Mouse (Mus musculus) cerebellum, postnatal 10 days (tissue): ENCODE results near the gene Aff4.
"Not testable (repeated sequence)": the region's sequence is repeated elsewhere in the genome, so short reads cannot be mapped to it uniquely, and the experiment has no call there.

Source experiments
- DNase-seq, 2 experiments: peaks; one replicate each; pipeline ENCODE4 v3.0.0; 2021; ENCODE audit warnings: mixed read lengths in 2 of 2

Aff4 gene

DNA sequence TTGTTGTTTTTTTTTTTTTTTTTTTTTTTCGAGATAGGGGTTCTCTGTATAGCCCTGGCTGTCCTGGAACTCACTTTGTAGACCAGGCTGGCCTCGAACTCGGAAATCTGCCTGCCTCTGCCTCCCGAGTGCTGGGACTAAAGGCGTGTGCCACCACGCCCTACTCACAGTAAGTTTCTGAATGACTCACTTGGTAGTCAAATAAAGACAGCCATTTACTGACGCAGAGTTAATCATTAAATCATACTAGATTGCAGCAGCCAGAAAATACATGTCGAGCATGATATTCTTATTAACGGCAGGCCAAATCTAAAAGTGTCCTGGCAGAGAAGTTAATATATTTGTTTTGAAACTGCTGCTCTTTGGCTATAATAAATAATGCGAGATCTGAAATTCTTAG is 9.6 kb upstream of the Aff4 start:
- DNase-seq, result not testable (repeated sequence)

DNA sequence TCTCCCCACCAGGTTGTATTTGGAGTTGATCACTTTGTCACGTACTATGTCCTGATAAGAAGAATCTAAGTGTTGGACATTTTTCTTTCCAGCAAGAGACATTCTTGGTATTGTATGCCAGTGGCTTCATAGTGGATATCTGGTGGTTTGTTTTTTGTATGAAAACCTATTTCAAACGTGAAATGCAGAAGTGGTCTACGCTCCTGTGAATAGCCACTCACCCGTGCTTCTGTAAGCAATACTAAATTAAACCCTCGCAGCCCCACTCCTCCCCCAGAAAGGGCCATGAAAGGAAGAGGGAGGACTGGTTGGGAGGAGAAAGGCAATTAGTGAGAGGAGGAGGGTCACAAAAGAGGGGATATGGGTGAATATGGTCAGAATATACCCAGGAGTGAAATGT is 7.9 kb upstream of the Aff4 start:
- DNase-seq, result no peak

DNA sequence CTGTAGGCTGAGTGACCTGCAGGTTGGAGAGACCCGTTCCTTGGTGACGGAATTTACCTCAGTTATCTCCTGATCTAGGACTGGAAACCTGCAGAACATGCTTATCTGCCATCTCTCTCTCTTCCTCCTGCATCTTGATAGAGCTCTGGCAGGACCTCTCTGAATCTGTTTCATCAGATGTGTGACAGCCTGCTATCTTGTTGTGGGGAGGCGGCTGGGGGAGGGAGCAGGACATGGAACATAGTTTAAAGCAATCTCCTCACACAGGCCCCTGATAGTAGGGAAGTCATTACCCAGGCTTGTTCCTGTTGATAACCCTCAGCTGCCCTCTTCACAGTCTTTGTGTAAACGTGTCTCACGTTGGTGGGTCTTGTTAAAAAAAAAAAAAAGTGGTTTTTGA is 5.3 kb upstream of the Aff4 start:
- no peak for DNase-seq

DNA sequence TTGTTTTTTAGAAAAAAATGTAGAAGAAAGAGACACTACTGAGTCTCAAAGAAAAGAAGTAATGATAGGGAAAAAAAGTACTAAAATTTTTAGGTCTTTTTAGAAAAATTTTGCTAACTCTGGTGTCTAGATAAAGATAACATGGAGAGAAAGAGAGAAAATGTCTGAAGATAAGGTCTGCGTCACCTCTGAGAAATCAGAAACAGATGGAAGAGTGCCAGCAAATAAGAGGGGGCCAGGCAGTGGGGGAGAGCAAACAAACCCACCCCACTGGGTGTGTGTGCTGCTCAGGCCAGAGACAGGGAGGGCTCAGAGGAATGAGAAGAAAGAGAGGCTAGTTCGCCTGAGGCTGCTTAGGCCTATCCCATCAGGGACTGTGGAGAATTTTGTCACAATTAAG is 4.9 kb upstream of the Aff4 start:
- no peak for DNase-seq

DNA sequence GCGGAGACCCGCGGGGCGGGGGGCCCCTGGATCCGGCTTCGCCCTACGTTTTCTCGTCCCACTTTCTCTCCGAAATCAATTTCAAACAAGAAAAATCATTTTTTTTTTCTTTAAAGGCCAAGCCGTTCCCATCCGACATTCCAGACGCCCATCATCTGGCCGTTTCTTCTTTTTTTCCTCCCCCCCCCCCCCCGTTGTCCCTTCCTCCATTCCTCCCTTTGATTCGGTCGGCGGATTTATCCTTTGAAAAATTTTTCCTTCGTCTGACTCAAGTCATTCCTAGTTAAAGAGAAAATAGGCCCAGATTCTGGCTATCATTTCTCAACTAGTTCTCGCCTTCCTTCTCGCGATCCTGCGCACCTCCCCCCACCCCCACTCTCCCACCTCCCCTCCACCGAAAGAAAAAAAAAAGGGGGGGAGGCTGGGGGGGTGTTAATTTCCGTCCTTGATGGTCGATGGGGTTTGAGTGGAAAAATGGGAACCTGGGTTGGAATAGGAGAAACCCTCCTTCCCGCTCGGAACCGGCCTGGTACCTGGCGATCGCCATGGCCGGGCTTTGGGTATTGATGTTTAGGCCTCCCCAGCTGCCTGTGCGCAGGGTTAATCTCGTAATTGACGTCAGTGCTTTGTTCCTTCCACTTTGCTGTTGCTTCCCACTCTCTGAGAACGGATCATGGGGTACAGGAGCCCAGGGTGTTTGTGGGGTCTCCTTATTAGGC is 750 bp downstream of the Aff4 start:
- peak; percentile 83 to 86 for DNase-seq

DNA sequence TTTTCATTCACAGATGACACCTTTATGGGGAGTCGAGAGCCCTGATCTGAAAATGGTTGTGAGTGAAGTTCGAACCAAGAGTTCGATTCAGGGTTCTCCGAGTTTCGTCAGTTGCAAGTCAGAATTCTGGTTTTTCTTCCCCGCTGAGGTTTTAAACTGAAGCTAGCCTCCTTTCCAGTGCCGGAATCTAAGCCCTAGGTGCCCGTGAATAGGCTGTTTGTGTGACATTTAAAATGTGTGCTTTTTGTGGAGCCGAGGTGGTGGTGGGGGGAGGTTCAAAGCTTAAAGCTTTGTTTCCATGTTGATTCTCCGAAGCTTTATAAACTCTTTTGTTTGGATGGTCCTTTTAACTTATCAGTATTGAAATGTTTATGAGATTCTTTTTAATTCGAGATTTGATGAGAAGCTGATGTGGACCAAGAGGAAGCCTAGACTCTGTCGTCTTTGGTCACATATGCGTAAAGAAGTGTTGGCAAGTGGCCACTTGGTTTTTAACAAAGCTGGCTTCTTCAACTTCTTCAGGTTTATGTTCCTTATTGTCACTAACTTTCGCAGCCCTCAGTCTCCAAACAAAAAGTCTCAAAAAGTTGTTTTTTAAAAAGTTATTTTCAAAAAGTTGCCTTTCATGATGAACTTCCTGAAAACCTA is 1.4 kb downstream of the Aff4 start:
- peak; percentile 16 to 45 for DNase-seq

DNA sequence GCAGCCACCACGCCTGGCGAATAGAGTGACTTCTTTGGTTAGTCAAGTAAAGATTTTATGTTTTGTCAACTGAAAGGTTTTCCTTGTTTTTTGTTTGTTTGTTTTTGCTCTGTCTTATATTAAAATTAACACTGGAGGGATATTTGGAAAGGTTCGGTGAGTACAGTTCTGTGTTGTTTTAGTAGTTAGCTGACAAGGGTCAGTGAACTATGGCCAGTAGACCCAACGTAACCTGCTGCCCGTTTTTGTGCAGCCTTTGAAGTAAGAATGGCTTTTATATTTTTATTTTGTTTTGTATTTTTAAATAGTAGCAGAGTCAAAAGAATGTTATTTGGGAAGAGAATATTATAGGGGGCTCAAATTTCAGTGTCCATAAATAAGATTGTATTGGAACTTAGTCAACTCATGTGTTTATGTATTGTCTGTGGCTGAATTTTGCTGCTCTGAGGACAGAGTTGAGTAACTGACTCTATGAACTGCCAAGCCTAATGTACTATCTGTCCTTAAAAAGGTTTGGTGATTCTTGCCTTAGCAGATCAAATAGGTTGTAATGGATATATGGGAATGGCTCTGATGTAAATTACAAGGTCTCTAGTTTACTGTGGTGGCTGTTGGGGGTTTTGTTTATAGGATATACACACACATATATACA is 8.0 kb downstream of the Aff4 start:
- DNase-seq, result no peak

DNA sequence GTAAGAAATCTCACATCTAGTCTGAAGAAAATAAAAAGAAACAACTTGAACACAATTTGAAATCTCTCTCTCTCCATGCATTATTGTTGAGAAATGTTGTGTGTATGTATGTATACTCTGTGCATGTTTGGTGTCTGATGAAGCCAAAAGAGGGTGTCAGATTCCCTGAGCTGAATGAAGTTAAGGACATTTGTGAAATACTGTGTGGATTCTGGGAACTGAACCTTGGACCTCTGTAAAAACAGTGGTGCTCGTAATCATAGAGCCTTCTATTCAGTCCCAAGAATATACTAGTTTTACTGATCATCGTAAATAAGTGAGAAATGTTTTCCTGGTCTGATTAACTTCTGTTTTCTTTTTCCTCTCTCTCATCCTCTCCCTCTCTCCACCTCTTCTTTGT is 16.4 kb downstream of the Aff4 start:
- no peak for DNase-seq

DNA sequence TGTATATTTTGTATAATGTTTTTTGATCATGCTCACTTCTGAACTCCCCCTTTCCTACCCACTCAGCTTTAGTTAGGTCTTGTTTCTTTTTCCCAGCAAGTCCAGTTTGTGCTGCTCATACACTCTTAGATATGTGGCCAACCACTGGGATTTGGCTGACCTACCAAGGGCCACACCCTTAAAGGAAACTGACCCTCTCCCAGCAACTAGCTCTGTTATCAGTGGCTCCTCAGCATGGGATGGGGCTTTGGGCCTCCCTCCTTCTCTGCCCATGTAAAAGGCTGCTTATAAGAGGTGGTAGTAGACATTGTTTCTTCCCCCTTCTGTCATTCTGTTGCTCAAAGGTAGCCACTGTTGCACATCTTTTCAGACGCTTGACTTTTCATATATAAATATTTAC is 28.3 kb downstream of the Aff4 start:
- DNase-seq, result no peak

DNA sequence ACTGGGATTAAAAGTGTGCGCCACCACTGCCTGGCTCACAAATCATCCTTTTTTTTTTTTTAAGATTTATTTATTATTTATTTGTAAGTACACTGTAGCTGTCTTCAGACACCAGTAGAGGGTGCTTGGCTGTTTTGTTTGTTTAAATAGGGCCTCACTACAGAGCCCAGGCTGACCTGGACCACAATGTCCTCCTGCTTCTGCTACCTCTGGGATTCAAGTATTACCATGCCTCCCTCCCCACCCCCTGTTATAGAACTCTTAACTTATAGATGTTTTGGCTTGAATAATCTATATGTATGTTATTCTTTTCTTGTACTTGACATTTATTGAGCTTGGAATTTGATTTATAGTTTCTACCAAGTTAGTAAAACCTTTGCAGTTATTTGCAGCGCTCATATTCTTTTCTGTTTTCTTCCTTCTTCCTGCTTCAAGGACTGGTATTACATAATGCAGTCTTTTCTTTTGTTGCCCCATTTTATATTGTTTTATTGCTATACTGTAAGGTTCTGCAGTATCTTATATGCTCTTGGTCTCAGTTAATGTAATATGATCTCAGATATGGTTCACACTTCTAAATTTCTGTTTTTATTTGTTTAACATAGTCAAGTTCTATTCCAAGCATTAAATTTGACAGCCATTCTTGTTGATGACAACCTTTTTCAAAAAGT is 33.3 kb downstream of the Aff4 start:
- DNase-seq, result no peak

DNA sequence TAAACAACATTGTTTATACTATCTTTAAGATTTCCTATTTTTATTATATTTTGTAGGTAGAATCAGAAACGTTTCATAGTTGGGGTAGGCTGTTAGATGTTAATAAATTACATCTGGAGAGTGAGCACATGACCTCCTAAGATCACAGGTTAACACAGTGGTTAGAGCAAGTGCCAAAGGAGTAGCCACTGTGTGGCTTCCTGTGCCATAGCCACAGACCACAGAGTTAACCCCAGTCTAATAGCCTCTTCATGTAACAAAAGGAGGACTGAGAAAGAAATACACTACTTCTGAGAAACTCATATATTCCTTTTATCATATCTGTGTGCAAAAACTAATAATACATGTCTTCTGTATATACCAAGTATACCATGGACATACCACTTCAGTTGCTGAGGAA is 43.2 kb downstream of the Aff4 start:
- DNase-seq, result no peak

DNA sequence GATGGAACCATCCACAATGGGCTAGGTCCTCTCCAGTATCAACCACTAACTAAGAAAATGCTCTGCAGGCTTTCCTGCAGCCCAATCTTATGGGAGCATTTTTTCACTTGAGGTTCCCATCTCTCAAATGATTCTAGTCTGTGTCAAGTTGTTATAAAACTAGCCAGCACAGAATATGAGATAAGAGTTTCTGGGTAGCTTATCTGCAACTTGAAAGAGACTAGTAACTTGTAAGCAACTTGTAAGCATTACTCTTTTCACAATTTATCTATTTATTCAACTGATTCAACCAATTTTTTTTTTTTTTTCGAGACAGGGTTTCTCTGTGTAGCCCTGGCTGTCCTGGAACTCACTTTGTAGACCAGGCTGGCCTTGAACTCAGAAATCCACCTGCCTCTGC is 53.0 kb downstream of the Aff4 start:
- DNase-seq, result no peak

DNA sequence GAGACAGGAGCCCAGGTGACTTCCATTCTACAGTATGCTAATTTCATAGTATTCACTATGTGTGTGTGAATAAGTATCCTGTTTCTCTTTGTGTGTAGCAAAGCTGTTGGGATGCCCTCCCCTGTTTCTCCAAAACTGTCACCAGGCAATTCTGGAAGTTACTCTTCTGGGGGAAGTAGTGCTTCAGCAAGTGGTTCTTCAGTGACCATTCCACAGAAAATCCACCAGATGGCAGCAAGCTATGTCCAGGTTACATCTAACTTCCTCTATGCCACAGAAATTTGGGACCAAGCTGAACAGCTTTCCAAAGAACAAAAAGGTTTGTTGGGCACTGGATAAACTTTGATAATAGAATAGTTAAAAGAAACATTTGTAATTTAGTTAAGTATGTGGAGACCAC is 61.1 kb downstream of the Aff4 start:
- peak in 1 of 2 experiments; percentile 48 for DNase-seq

DNA sequence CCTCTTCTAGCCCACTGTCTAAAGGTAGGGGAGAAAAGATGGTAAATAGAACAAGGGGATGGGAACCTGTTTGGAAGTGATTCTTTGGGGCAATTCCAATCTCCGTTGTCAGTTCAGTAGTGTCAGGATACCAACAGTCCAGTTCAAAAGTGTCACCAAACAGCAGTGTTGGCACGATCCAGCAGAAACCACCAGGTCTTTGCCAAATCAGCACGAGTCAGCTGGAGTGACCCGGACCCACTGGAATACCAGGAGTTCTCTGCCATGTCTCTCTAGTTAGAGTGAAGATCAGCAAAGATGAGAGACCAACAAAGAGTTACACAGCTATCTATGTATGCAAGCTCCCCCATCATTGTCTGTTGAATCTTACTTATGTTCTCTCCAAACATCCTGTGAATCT is 63.2 kb downstream of the Aff4 start:
- DNase-seq, result no peak

DNA sequence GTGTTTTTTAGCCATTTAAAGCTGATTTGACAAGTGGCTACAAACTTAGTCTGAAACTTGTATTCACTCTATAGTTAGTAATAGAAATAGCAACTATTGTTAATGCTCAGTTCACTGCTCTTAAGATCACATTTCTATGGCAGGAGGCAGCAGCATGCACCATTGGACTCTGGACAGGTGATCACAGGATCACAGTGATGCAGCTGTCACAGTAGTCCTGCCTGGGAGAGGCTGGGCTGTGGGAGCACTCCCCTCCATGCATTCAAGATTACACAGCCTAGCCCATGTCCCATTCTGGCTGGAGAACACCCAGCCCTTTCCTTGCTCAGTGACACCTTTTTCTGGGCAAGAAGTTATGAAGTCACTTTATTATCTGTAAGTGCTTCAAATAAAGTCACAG is 67.4 kb downstream of the Aff4 start:
- DNase-seq, result no peak

DNA sequence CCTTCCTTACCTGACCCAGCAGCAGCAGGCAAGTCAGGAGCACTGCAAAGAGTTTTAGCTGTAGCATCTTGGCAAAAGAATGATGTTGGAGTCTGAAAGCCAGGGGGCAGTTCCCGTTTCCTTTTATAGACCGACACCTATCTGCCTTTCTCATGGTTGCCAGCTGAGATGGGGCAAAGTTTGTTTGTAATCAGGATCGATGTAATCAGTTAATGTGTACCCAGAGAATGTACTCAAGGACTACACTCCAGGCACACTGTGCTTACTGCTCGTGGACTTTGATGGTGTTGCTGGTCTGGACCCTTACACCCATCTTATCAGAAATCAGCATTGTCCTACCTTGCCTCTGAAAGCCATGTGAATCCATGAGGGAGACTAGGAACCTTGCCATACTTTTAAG is 72.4 kb downstream of the Aff4 start, which contains the start of gene Leap2:
Leap2 (minus strand) TSS at position 135 of the 400 bp plus-strand sequence.
- no peak for DNase-seq

DNA sequence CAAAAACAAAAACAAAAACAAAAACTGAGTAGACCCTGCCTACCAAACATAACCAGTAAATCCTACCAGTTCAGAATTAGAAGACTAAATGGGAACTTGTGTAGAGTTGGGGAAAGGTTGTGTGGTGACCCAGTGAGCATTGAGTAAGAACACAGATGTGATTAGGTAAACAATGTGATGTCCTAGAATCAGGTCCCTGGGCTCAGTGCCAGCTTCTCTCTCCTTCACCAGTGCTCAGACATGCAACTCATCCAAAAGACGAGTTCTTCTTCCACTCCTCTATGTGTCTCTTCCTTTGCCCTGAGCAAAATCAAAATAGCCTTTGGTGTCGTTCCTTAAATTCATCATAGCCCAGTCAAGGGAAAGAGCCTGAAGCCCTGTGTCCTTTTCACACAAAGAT is 74.2 kb downstream of the Aff4 start:
- DNase-seq, result peak; percentile 35 to 39

DNA sequence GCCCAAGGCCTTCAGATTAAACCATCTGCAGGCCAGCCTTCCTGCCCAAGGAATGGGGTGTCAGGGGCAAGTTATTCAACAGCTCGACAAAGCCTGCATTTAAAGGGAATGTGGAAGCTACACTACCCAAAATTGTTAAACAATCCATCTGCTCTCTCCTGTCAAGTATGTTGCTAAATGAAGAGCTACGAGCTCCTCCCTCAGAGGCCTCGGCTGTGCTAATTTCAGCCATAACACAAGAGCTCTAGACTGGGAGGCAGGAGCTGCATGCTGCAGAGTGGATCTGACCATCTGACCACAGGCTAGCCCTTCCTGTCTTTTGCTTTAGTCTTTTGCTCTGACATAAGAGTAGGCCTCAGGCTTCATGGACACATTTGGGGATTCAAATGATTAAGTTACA is 74.6 kb downstream of the Aff4 start:
- DNase-seq, result no peak

DNA sequence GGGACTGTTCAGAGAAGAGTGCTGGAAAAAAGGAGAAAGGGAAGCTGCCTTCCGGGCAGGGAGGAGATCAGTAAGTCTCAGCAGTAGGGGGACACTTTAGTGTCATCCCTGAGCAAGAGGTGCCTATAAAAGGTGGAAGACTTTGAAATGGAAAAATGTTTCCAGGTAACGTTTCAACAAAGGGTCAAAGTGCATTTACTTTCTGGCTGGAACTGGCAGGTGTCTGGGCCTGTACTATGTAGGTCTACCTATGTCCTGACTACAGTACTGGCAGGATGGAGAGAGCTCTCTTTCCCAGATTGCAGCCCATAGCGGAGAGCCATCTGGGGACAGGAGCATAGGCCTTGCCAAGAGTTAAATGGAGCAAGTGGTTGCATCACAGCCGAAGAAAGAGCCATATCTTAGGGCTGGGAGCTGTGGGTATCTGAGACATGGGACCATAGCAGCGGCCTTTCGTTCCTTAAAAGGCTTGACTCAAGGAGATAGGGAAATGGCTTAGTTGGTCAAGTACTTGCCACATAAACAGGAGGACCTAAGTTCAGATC is 75.2 kb downstream of the Aff4 start:
- peak in 1 of 2 experiments; percentile 22 for DNase-seq

DNA sequence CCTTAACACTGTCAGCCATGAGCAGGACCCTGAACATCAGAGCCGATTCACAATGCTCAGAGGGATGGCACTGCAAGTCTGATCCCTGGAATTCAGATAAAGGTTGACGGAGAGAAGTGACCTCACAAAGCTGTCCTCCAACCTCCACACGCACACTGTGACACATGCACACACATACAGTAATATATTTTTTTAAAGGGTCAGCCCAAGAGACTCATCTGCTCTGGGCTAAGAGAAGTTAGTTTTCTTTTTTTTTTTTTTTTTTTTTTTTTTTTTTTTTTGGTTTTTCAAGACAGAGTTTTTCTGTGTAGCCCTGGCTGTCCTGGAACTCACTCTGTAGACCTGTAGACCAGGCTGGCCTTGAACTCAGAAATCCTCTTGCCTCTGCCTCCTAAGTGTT is 76.3 kb downstream of the Aff4 start:
- DNase-seq, result not testable (repeated sequence)

DNA sequence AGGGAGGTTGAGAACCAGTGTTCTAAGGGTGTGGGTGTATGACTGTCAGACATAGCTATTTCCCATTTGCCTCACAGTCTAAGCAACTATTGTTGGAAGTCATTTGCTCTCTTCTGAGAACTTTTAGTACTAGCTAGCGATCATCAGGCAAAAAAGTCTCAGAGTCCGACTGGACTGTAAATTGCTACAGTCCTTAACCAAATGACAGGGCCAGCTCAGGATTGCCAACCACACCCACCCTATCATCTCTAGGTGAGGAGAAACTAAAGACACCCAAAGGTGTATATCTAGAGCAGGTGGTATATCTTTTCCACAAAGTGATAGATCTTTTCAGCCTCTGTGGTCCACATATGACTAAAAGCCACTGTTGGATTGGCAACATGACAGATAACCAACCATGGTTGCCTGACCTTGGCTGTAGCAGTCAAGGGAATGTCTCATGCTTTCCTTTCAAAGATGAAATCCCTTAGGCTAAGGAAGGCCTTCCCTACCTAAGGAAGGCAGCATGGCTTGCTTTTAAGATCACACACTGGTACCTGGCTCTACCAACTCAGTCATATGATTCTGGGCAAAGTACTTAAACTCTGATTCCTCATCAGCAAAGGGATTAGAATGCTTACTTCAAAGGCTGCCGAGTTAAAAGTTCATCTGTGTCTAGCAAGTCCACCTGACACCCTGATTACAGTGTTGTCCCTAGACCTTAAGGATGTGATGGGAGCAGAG is 77.5 kb downstream of the Aff4 start:
- DNase-seq, result no peak

DNA sequence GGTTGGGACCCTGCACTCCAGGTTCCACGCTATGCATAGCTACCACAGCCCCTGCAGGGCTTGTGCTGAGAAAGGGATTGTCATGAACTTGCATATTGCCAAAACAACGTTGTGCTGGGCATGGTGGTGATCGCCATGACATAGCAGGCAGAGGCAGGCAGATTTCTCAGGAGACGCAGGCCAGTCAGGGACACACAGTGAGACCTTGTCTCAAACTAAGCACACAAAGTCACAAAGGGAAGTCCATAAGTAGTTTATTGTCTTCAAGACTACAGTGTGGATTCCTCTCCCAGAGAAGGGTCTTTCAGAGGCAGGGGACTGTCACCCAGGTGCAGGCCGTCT is 78.1 kb downstream of the Aff4 start:
- no peak for DNase-seq

DNA sequence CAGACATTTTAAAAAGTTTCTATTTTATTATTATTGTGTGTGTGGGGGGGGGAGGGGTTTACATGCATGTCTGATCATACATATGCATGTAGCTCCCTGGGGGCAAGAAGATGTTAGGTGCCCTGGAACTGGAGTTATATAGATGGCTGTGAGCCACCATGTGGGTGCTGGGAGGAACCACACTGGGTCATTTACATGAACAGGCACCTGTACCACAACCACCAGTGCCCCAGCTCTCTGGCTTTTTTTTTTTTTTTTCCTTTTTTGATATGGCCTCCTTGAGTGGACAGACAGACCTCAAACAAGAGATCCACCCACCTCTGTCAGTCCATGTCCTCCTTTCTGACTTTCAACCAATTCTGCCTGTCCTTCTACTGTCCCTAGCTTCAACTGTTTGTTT is 78.5 kb downstream of the Aff4 start:
- DNase-seq, result no peak
